Mouse (Mus musculus) heart, postnatal 0 days (tissue): ENCODE results near the gene Slc2a10.

Experiments used
- CTCF ChIP-seq: IDR thresholded peaks from 2 replicates; pipeline ENCODE4 v1.5.1; 2016; ENCODE audit warnings: antibody characterized with exemption, control low read depth, low read depth
- EP300 ChIP-seq: IDR thresholded peaks from 2 replicates; pipeline ENCODE4 v1.6.1; 2016; ENCODE audit warnings: antibody characterized with exemption, low read depth

DNA sequence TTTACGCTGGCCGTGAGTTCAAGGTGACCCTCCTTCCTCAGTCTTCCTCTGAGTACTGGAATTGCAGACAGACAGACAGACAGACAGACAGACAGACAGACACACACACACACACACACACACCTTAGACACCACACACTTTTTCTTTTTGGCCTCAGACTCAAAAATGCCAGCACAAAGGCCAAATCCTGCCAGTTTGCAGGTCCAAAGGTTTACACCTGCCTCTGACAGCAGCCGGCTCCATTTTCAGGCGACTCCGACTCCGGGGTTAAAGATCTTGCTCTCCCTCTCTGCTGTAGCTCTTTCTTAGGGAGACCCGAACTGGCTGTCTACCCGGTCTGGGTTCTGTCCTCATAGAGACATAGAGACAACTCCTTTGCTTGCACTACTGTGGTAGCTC, 60.5 kb downstream of the Slc2a10 start:
- TF ChIP-seq CTCF (no peak), EP300 (no peak)
